Mouse (Mus musculus): ENCODE data around the gene Rasgrf2. TPM values are rescaled to one million over a fixed set of nuclear protein-coding genes. Genes with fewer than 3 reads are reported as not detected.

Gene Rasgrf2
- polyA plus RNA-seq, 1 experiment, result 6.3 TPM

GRCm38 (mm10) chr13:92130994-92131383 lies 467 bp downstream of the Rasgrf2 start:
- 21% methylated on average over 22 of the region's 22 CpGs for WGBS
- Histone ChIP-seq H3K4me1 (replicated peaks; ENCODE audit: control insufficient read depth, insufficient read depth, low read length) (no peaks in the 10 kb centered on the region), H3K36me3 (ENCODE audit: control insufficient read depth, insufficient read depth, low read length) (no peaks in the 10 kb centered on the region), H3K27ac (ENCODE audit: control insufficient read depth, insufficient read depth, low read length) (no peak overlapping the region), H3K4me3 (ENCODE audit: control insufficient read depth, insufficient read depth, low read length) (no peak overlapping the region), H3K27me3 (ENCODE audit: control insufficient read depth, insufficient read depth, low read length) (no peaks in the 10 kb centered on the region; the same call in 1 of the 2 replicates)
- no peak for TF ChIP-seq CTCF (IDR thresholded peaks at IDR 0.05; ENCODE audit: borderline replicate concordance, control insufficient read depth, extremely low read depth, insufficient read depth, low read length, poor library complexity)
- no peak for TF ChIP-seq POLR2A (IDR thresholded peaks at IDR 0.05; ENCODE audit: control insufficient read depth, extremely low read depth, insufficient read depth, low read length, poor library complexity)
- DNase-seq, result no peak

GRCm38 (mm10) chr13:92129877-92130276 lies 1.6 kb downstream of the Rasgrf2 start:
- TF ChIP-seq POLR2A (IDR thresholded peaks at IDR 0.05; ENCODE audit: control insufficient read depth, extremely low read depth, insufficient read depth, low read length, poor library complexity), result no peak
- no peak overlapping the region for H3K27ac ChIP-seq (ENCODE audit: control insufficient read depth, insufficient read depth, low read length)
- DNase-seq, result no peak
- H3K4me1 ChIP-seq (replicated peaks; ENCODE audit: control insufficient read depth, insufficient read depth, low read length), result no peaks in the 10 kb centered on the region
- no peak overlapping the region for H3K4me3 ChIP-seq (ENCODE audit: control insufficient read depth, insufficient read depth, low read length)
- WGBS, result 85% methylated on average over 4 of the region's 4 CpGs
- no peaks in the 10 kb centered on the region for H3K36me3 ChIP-seq (ENCODE audit: control insufficient read depth, insufficient read depth, low read length)
- no peaks in the 10 kb centered on the region; the same call in 1 of the 2 replicates for H3K27me3 ChIP-seq (ENCODE audit: control insufficient read depth, insufficient read depth, low read length)

GRCm38 (mm10) chr13:92125902-92126301 lies 5.6 kb downstream of the Rasgrf2 start:
- Histone ChIP-seq H3K27ac (ENCODE audit: control insufficient read depth, insufficient read depth, low read length) (no peak overlapping the region), H3K4me3 (ENCODE audit: control insufficient read depth, insufficient read depth, low read length) (no peak overlapping the region), H3K27me3 (ENCODE audit: control insufficient read depth, insufficient read depth, low read length) (no peaks in the 10 kb centered on the region), H3K36me3 (ENCODE audit: control insufficient read depth, insufficient read depth, low read length) (no peaks in the 10 kb centered on the region), H3K4me1 (replicated peaks; ENCODE audit: control insufficient read depth, insufficient read depth, low read length) (no peaks in the 10 kb centered on the region)
- no peak for DNase-seq
- WGBS, result 92% methylated on average over 5 of the region's 5 CpGs
- TF ChIP-seq CTCF (IDR thresholded peaks at IDR 0.05; ENCODE audit: borderline replicate concordance, control insufficient read depth, extremely low read depth, insufficient read depth, low read length, poor library complexity) (no peak), POLR2A (IDR thresholded peaks at IDR 0.05; ENCODE audit: control insufficient read depth, extremely low read depth, insufficient read depth, low read length, poor library complexity) (no peak)

GRCm38 (mm10) chr13:92119623-92120022 lies 11.8 kb downstream of the Rasgrf2 start:
- Histone ChIP-seq H3K27me3 (ENCODE audit: control insufficient read depth, insufficient read depth, low read length) (no peaks in the 10 kb centered on the region), H3K4me1 (replicated peaks; ENCODE audit: control insufficient read depth, insufficient read depth, low read length) (no peaks in the 10 kb centered on the region), H3K36me3 (ENCODE audit: control insufficient read depth, insufficient read depth, low read length) (no peaks in the 10 kb centered on the region), H3K27ac (ENCODE audit: control insufficient read depth, insufficient read depth, low read length) (no peak overlapping the region), H3K4me3 (ENCODE audit: control insufficient read depth, insufficient read depth, low read length) (no peak overlapping the region)
- no peak for TF ChIP-seq POLR2A (IDR thresholded peaks at IDR 0.05; ENCODE audit: control insufficient read depth, extremely low read depth, insufficient read depth, low read length, poor library complexity)
- TF ChIP-seq CTCF (IDR thresholded peaks at IDR 0.05; ENCODE audit: borderline replicate concordance, control insufficient read depth, extremely low read depth, insufficient read depth, low read length, poor library complexity), result no peak
- DNase-seq, result no peak
- WGBS, result 65% methylated on average over 5 of the region's 5 CpGs

GRCm38 (mm10) chr13:92114076-92114475 lies 17.4 kb downstream of the Rasgrf2 start:
- no peaks in the 10 kb centered on the region for H3K27me3 ChIP-seq (ENCODE audit: control insufficient read depth, insufficient read depth, low read length)
- H3K4me3 ChIP-seq (ENCODE audit: control insufficient read depth, insufficient read depth, low read length), result no peak overlapping the region
- no peaks in the 10 kb centered on the region for H3K36me3 ChIP-seq (ENCODE audit: control insufficient read depth, insufficient read depth, low read length)
- no peak for TF ChIP-seq CTCF (IDR thresholded peaks at IDR 0.05; ENCODE audit: borderline replicate concordance, control insufficient read depth, extremely low read depth, insufficient read depth, low read length, poor library complexity)
- no peak for TF ChIP-seq POLR2A (IDR thresholded peaks at IDR 0.05; ENCODE audit: control insufficient read depth, extremely low read depth, insufficient read depth, low read length, poor library complexity)
- no peak for DNase-seq
- 88% methylated on average over 3 of the region's 3 CpGs for WGBS
- no peak overlapping the region for H3K27ac ChIP-seq (ENCODE audit: control insufficient read depth, insufficient read depth, low read length)
- no peaks in the 10 kb centered on the region for H3K4me1 ChIP-seq (replicated peaks; ENCODE audit: control insufficient read depth, insufficient read depth, low read length)

- no peak for TF ChIP-seq POLR2A (IDR thresholded peaks at IDR 0.05; ENCODE audit: control insufficient read depth, extremely low read depth, insufficient read depth, low read length, poor library complexity)
- no peak for TF ChIP-seq CTCF (IDR thresholded peaks at IDR 0.05; ENCODE audit: borderline replicate concordance, control insufficient read depth, extremely low read depth, insufficient read depth, low read length, poor library complexity)
- Histone ChIP-seq H3K27me3 (ENCODE audit: control insufficient read depth, insufficient read depth, low read length) (no peaks in the 10 kb centered on the region), H3K4me1 (replicated peaks; ENCODE audit: control insufficient read depth, insufficient read depth, low read length) (no peaks in the 10 kb centered on the region), H3K4me3 (ENCODE audit: control insufficient read depth, insufficient read depth, low read length) (no peak overlapping the region), H3K36me3 (ENCODE audit: control insufficient read depth, insufficient read depth, low read length) (no peaks in the 10 kb centered on the region), H3K27ac (ENCODE audit: control insufficient read depth, insufficient read depth, low read length) (no peak overlapping the region)
- WGBS, result 36% methylated on average over 4 of the region's 4 CpGs
- no peak for DNase-seq
These were observed 23.2 kb downstream of the Rasgrf2 start for GRCm38 (mm10) chr13:92108237-92108636.

GRCm38 (mm10) chr13:92104259-92104658 lies 27.2 kb downstream of the Rasgrf2 start:
- H3K4me1 ChIP-seq (replicated peaks; ENCODE audit: control insufficient read depth, insufficient read depth, low read length), result no peaks in the 10 kb centered on the region
- no peaks in the 10 kb centered on the region for H3K36me3 ChIP-seq (ENCODE audit: control insufficient read depth, insufficient read depth, low read length)
- H3K27me3 ChIP-seq (ENCODE audit: control insufficient read depth, insufficient read depth, low read length), result no peaks in the 10 kb centered on the region
- H3K27ac ChIP-seq (ENCODE audit: control insufficient read depth, insufficient read depth, low read length), result no peak overlapping the region
- no peak overlapping the region for H3K4me3 ChIP-seq (ENCODE audit: control insufficient read depth, insufficient read depth, low read length)
- TF ChIP-seq POLR2A (IDR thresholded peaks at IDR 0.05; ENCODE audit: control insufficient read depth, extremely low read depth, insufficient read depth, low read length, poor library complexity), result no peak
- no peak for TF ChIP-seq CTCF (IDR thresholded peaks at IDR 0.05; ENCODE audit: borderline replicate concordance, control insufficient read depth, extremely low read depth, insufficient read depth, low read length, poor library complexity)
- WGBS, result 55% methylated on average over 7 of the region's 7 CpGs
- DNase-seq, result no peak
